Mouse (Mus musculus) kidney, embryonic 15.5 days (tissue): ENCODE data around the gene Ngfr. TPM values are rescaled to one million over a fixed set of nuclear protein-coding genes. Genes with fewer than 3 reads are reported as not detected.
A peak's percentile ranks its signal among the peaks of the same experiment; 100 is the strongest.

Source experiments
- ATAC-seq: fragments of 200-750 bp; cut with Nextera tagmentation; replicated peaks from 2 replicates; pipeline ENCODE4 v1.8.0; 2017; ENCODE audit warnings: moderate TSS enrichment; ENCODE audit not compliant: low FRiP score
- H3K27ac ChIP-seq: fragments of 300-500 bp; sonication (generic); 2 replicates; pipeline ENCODE4 v1.5.1; 2015; ENCODE audit warnings: mild to moderate bottlenecking, inconsistent platforms
- H3K27me3 ChIP-seq: fragments of 300-500 bp; sonication (generic); 2 replicates; pipeline ENCODE4 v1.6.1; 2015; ENCODE audit warnings: inconsistent platforms
- H3K36me3 ChIP-seq: fragments of 300-500 bp; sonication (generic); 2 replicates; pipeline ENCODE4 v1.6.1; 2015; ENCODE audit warnings: inconsistent platforms
- H3K4me1 ChIP-seq: fragments of 300-500 bp; sonication (generic); 2 replicates; pipeline ENCODE4 v1.6.1; 2015; ENCODE audit warnings: inconsistent platforms
- H3K4me2 ChIP-seq: fragments of 300-500 bp; sonication (generic); 2 replicates; pipeline ENCODE4 v1.6.1; 2015; ENCODE audit warnings: moderate library complexity, mild to moderate bottlenecking, inconsistent platforms
- H3K4me3 ChIP-seq: fragments of 300-500 bp; sonication (generic); replicated peaks from 2 replicates; pipeline ENCODE4 v1.5.1; 2015; ENCODE audit warnings: mild to moderate bottlenecking, inconsistent platforms
- H3K9ac ChIP-seq: fragments of 300-500 bp; sonication (generic); 2 replicates; pipeline ENCODE4 v1.6.1; 2015; ENCODE audit warnings: mild to moderate bottlenecking, inconsistent platforms
- H3K9me3 ChIP-seq: fragments of 300-500 bp; sonication (generic); replicated peaks from 2 replicates; pipeline ENCODE4 v1.6.1; 2016; ENCODE audit warnings: inconsistent platforms
- WGBS: fragments of 180-500 bp; shearing (Covaris S2); methylation state at CpG from one replicate; pipeline ENCODE4 v1.1.7; 2015; ENCODE audit warnings: mixed read lengths; 5-methylcytosine and 5-hydroxymethylcytosine counted together
- polyA plus RNA-seq: library from polyadenylated mRNA; unstranded; fragments of >200 nt; fragmentation: Nextera tagmentation; extraction: Ambion mirVana; gene quantifications from 2 replicates; pipeline ENCODE4 v1.2.1, GENCODE M21; 2015

Gene Ngfr
- polyA plus RNA-seq, 1 experiment from 2014 or later = 28.7 TPM

GRCm38 (mm10) chr11:95533484-95534160, 53.9 kb downstream of the Ngfr start:
- Histone ChIP-seq H3K27ac (no peak overlapping the region), H3K27me3 (peaks cover 5% of the 10 kb centered on the region; the same call in 1 of the 2 replicates), H3K4me1 (peaks cover 5% of the 10 kb centered on the region), H3K9me3 (no peaks in the 10 kb centered on the region), H3K36me3 (no peaks in the 10 kb centered on the region), H3K4me3 (no peak overlapping the region), H3K9ac (0 out of 2 replicates have a peak overlapping the region, but pooled peaks have one; percentile 24), H3K4me2 (peak overlapping the region; percentile 44)
- ATAC-seq = peak; percentile 91
- 21% methylated on average over 24 of the region's 24 CpGs for WGBS

DNA sequence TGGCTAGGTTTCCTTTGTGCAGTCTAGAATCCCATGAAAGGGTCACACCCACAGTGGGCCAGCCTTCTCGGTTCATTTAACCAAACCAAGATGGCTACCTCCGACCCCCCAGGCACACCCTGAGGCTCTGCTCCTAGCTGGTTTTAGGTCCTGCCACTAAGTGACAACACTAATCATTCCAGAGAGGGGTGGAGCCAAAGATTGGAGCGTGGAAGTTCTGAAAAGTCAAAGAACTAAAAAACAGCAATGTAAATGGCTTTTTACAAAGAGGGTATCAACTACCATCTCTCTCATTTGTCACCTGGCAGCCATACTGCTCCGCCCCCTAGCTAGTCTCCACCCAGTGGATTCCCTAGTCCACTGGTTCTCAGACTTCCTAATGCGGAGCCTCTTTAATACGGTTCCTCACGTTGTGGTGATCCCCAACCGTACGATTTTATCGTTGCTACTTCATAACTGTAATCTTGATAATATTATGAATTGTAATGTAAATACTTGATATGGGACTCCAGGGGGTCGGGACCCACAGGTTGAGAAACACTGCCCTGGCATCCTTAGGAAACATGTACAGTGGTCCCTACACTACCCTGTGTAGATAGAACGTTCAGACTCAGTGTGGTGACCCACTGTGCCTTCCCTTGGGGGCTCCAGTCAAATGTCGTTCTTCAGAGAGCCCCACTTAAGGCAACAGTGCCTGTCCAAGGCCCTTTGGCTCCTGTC, 55.0 kb downstream of the Ngfr start:
- no peak overlapping the region for H3K9ac ChIP-seq
- no peak for ATAC-seq
- H3K27ac ChIP-seq = no peak overlapping the region
- H3K9me3 ChIP-seq = no peaks in the 10 kb centered on the region
- peaks cover 5% of the 10 kb centered on the region; the same call in 1 of the 2 replicates for H3K27me3 ChIP-seq
- no peak overlapping the region for H3K4me3 ChIP-seq
- no peaks in the 10 kb centered on the region for H3K36me3 ChIP-seq
- peaks cover 5% of the 10 kb centered on the region for H3K4me1 ChIP-seq
- no peak overlapping the region for H3K4me2 ChIP-seq
- WGBS = 72% methylated on average over 13 of the region's 13 CpGs

DNA sequence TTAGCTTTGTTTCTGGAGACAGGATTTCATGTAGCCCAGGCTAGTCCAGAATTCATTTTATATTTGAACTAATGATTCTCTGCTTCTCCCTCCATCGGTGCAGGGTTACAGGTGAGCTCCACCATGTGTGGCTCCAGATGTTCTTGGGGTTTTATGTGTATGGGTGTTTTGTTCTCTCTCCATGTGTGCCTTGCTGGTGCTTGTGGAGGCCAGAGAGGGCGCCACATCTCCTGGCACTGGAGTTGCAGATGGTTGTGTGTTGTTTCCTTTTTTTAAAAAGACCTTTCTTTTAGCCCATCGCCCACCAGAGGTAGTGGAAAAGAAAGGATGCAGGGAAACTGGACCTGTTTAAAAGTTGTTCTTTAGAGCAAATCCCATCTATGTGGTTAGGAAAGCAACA, 59.3 kb downstream of the Ngfr start:
- WGBS = 84% methylated on average over 3 of the region's 3 CpGs
- no peak overlapping the region for H3K9ac ChIP-seq
- no peak overlapping the region for H3K4me3 ChIP-seq
- H3K9me3 ChIP-seq = no peaks in the 10 kb centered on the region
- H3K4me2 ChIP-seq = no peak overlapping the region
- ATAC-seq = no peak
- no peak overlapping the region for H3K27ac ChIP-seq
- peaks cover 5% of the 10 kb centered on the region; the same call in 1 of the 2 replicates for H3K27me3 ChIP-seq
- no peaks in the 10 kb centered on the region for H3K36me3 ChIP-seq
- 0 out of 2 replicates have a peak, but pooled peaks cover 4% of the 10 kb centered on the region for H3K4me1 ChIP-seq

- Histone ChIP-seq H3K9ac (no peak overlapping the region), H3K4me2 (no peak overlapping the region), H3K4me1 (0 out of 2 replicates have a peak, but pooled peaks cover 4% of the 10 kb centered on the region), H3K4me3 (no peak overlapping the region), H3K27ac (no peak overlapping the region), H3K36me3 (no peaks in the 10 kb centered on the region), H3K9me3 (no peaks in the 10 kb centered on the region), H3K27me3 (peaks cover 6% of the 10 kb centered on the region; the same call in 1 of the 2 replicates)
- WGBS = 85% methylated on average over 8 of the region's 8 CpGs
- no peak for ATAC-seq
Observed at GRCm38 (mm10) chr11:95527307-95527706, 60.2 kb downstream of the Ngfr start.

DNA sequence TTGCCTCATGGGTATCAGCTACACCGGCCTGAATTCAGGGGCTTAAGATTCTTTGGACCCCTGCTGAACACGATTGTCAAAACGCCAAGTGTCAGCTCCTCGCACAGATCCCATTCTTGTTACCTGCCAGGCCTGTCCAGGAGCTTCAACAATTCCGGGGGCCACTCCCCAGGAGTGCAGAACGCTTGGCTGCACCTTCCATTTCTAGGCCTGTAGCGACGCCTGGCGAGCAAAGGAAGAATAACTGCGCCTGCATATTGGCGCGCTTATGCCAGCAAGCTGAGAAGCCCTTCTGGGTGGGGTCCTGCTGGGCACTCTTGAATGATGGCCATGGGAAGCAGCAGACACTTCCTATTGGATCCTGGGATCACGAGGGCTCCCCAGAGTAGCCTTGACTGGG, 66.0 kb downstream of the Ngfr start:
- Histone ChIP-seq H3K4me1 (peaks cover 37% of the 10 kb centered on the region), H3K9me3 (no peaks in the 10 kb centered on the region), H3K27ac (no peak overlapping the region), H3K4me3 (peak overlapping the region; percentile 31), H3K9ac (peak overlapping the region; percentile 18; the same call in 1 of the 2 replicates), H3K36me3 (no peaks in the 10 kb centered on the region), H3K4me2 (peak overlapping the region; percentile 58), H3K27me3 (peaks cover 24% of the 10 kb centered on the region)
- ATAC-seq = peak; percentile 57
- 3% methylated on average over 13 of the region's 13 CpGs for WGBS

DNA sequence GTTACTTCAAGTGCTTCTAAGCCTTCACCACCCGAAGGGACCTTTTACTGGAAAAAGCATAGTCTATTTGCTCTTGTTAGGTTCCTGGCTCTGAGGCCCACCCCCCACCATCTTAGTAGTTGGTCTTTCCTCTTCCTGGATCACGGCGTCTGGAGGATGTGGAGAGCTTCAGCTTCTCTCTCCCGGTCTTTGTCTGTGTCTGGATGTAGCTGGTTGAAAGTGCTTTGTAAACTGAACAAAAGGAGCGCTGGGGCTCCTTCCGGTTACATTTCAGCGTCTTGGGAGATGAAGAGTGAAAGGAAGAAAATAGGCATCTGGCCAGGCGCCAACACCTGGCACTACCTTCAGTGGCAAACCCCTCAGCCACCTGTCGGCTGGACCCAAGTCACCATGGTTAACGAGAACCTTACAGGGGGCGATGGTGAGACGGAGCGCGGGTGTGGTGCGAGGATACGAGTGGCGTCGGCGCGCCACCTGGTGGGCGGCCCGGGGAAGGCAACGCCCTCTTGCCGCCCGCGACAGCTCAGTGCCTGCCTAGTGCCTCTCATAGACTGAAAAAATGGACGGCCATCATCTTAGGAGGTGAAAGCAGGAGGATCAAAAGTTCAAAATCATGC, 67.0 kb downstream of the Ngfr start:
- 8% methylated on average over 26 of the region's 27 CpGs for WGBS
- H3K4me2 ChIP-seq = peak overlapping the region; percentile 58
- peaks cover 47% of the 10 kb centered on the region for H3K4me1 ChIP-seq
- H3K27ac ChIP-seq = no peak overlapping the region
- H3K4me3 ChIP-seq = peak overlapping the region; percentile 25
- no peaks in the 10 kb centered on the region for H3K9me3 ChIP-seq
- H3K36me3 ChIP-seq = no peaks in the 10 kb centered on the region
- H3K27me3 ChIP-seq = peaks cover 34% of the 10 kb centered on the region
- peak; percentile 52 for ATAC-seq
- H3K9ac ChIP-seq = no peak overlapping the region

DNA sequence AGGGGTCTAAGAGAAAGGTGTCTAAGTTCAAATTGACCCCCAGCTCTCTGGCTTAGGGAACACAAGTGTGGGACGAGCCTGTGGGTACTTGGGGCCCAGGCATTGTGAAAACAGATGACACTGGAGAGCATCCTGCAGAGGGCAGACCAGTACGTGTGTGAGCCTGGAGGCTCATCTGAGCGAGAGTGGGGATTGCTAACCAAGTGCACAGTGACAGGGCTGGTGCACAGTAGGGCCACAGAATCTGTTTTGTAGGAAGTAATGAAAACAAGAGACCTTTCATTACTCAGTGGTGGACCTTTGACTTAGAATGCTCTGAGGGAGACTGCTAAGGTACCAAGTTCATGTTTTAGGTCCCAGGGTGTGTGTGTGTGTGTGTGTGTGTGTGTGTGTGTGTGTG, 67.5 kb downstream of the Ngfr start:
- ATAC-seq = no peak
- H3K9me3 ChIP-seq = no peaks in the 10 kb centered on the region
- H3K36me3 ChIP-seq = no peaks in the 10 kb centered on the region
- no peak overlapping the region for H3K27ac ChIP-seq
- H3K4me3 ChIP-seq = no peak overlapping the region
- H3K27me3 ChIP-seq = peaks cover 40% of the 10 kb centered on the region
- H3K4me2 ChIP-seq = no peak overlapping the region
- peaks cover 50% of the 10 kb centered on the region for H3K4me1 ChIP-seq
- WGBS = 65% methylated on average over 3 of the region's 3 CpGs
- no peak overlapping the region for H3K9ac ChIP-seq

GRCm38 (mm10) chr11:95519299-95519698, 68.2 kb downstream of the Ngfr start:
- H3K27ac ChIP-seq = no peak overlapping the region
- H3K27me3 ChIP-seq = peaks cover 47% of the 10 kb centered on the region
- no peak overlapping the region for H3K4me2 ChIP-seq
- no peak for ATAC-seq
- H3K9me3 ChIP-seq = no peaks in the 10 kb centered on the region
- H3K9ac ChIP-seq = no peak overlapping the region
- peaks cover 55% of the 10 kb centered on the region for H3K4me1 ChIP-seq
- H3K36me3 ChIP-seq = no peaks in the 10 kb centered on the region
- 66% methylated on average over 10 of the region's 10 CpGs for WGBS
- H3K4me3 ChIP-seq = no peak overlapping the region

Other genes starting within 250 kb of the Ngfr start
- gene Slc35b1, start 203.0 kb downstream of the Ngfr start, polyA plus RNA-seq = 92.8 and 98.2 TPM in 2 replicates
- 139 TPM in 2 replicates for gene Spop, start 173.7 kb downstream of the Ngfr start, polyA plus RNA-seq
- gene Nxph3, start 73.2 kb downstream of the Ngfr start, polyA plus RNA-seq = 0.32 and 0.40 TPM in 2 replicates
- gene Phb, start 79.2 kb upstream of the Ngfr start, polyA plus RNA-seq = 270 and 290 TPM in 2 replicates
- 22.3 and 23.1 TPM in 2 replicates for gene Zfp652, start 124.9 kb upstream of the Ngfr start, polyA plus RNA-seq
- gene B130006D01Rik, start 135.9 kb upstream of the Ngfr start, polyA plus RNA-seq = 1.3 and 1.6 TPM in 2 replicates
- 2.0 TPM in 1 of 2 replicates, not detected in the other for gene Phospho1, start 236.8 kb upstream of the Ngfr start, polyA plus RNA-seq
- 22.8 and 23.7 TPM in 2 replicates for gene Gngt2, start 249.5 kb upstream of the Ngfr start, polyA plus RNA-seq